Mouse (Mus musculus) urinary bladder, adult 2 months (tissue): ENCODE measurements around the gene Rps11. TPM values are rescaled to one million over a fixed set of nuclear protein-coding genes. Genes with fewer than 3 reads are reported as not detected.
"Not testable (repeated sequence)": the region's sequence is repeated elsewhere in the genome, so short reads cannot be mapped to it uniquely, and the experiment has no call there.

Experiments
- DNase-seq: peaks from one replicate; pipeline ENCODE4 v3.0.0; 2022; ENCODE audit warnings: low spot score
- polyA plus RNA-seq: library from polyadenylated mRNA; depleted of rRNA; stranded (reverse); fragments of >200 nt; gene quantifications from 2 replicates; pipeline ENCODE4 v1.2.3, GENCODE M21; 2012

Rps11 gene
- polyA plus RNA-seq, 1 experiment = 903 TPM

DNA sequence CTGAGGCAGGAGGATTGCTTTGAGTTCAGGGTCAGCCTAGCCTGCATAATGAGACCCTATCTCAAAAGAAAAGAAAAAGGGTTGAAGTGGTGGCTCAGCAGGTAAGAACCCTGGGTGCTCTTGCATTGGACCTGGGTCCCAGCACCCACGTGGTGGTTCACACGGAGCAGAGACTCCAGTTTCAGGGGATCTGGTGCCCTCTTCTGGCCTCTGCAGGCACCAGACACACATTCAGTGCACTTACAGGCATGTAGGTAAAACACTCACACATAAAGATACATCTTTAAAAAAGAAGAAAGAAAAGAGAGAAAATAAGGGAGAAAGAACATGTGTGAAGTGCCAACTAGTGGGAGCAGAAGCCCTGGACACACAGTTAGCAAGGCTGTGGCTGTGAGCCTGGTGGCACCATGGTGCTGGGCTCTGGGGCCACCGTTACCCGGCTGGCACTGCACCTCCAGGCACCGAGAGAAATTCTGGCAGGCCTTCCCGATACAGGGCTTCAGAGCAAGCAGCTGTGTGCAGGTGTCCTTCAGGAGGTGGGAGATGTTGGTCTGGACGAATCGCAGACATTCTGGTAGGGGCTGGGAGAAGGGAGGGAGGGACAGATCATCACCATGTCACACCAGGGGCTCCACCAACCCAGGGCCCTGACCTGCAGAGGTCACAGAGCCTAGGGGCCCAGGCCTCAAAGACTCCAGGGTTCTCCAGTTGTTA is 9.4 kb upstream of the Rps11 start:
- DNase-seq = no peak

DNA sequence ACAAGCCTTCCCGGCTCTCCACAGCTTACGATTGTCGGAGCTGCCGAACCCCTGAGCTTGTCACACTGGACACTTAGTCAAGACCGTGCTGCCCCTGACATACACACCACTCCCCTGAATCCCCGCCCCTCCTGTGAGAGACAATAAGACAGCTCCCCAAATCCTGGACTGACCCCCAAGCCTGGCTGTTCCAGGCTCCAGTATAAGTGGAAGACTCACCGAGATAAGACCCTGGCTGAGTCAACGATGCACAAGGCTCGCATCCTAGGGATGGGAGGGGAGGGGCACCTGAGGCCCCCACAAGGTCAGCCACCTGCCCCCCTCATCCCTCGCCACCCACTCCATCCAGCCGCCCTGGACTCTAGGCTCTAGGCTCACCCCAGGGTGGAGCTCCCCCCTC is 7.6 kb upstream of the Rps11 start:
- DNase-seq = no peak

DNA sequence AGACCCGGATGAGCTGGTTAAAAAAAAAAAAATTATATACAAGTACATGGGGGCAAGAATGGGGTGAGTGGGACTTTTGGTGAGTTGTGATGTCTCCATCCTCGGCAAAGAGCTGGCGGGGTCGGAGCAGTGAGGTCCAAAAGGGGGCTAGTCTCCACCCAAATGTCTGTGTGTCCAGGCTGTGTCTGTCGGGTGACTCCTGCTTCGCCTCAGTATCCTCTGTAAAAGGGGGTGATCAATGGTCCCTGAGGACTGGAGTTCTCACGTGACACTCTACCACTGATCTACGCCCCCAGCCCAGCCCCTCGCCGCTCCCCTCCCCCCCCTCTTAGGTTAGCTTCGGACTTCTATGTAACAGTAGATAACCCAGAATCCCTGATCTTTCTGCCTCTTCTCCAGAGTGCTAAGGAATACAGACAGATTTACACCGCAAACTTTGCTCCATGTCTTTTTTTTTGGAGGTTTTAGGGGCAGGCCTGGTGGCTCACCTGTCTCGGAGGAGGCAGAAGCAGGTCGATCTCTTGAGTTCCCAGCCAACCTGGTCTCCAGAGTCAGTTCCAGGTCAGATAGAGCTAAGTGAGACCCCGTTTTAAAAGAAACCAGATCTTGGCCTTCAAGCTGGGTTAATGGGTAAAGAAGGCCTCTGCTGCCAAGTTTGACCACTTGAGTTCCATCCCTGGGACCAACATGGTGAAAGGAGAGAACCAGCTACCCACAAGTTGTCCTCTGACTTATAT is 5.7 kb upstream of the Rps11 start:
- DNase-seq = no peak

DNA sequence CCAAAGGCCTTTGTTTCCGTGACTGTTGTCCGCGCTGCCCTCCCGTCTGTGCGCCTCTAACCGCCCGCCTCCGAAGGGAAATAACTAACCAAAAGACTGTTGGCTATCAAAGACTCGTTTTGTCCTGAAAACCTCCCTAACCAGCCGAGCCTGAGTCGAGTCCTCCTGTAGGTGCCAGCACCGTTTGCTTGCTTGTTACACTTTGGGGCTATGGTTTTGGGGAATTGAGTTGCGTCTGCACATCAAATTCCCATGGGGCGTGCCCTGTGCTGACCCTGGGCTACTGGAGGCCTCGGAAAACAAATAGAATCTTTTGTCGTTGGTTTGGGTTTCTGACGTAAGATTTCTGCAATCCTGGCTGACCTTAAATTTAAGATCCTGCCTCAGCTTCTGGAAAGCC is 5.1 kb upstream of the Rps11 start:
- no peak for DNase-seq

DNA sequence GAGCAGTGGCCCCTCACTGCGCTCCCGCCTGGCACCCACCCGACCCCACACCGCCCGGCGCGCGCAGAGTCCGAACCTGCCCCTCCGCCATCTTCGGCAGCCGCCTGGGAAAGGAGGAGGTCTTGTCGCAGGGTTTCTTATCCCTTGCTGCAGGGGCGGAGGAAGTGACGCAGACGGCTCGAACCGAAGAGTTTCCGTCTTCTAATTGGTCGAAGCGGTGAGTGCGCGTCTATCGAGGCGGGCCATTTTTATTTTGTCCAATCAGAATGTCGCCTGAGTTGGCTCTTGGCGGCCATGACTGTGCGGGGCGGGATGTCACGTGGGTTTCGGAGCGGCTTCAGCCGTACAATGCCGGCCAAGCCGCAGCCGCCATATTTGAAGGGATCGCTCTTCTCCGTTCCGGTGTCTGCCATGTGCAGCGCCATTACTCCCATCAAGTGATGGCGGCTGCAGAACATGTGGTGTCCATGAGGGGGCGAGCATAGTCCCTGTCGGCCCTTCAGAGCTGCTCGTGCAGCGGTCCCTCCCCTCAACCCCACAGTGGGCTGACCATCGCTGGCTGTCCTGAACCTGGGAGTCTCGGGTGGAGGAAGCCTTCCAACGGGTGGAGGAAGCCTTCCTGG is 4.5 kb upstream of the Rps11 start, which contains the start of gene Rpl13a:
TSS of gene Rpl13a (minus strand) at position 138 of the 623 bp plus-strand sequence.
- DNase-seq = peak; percentile 94

DNA sequence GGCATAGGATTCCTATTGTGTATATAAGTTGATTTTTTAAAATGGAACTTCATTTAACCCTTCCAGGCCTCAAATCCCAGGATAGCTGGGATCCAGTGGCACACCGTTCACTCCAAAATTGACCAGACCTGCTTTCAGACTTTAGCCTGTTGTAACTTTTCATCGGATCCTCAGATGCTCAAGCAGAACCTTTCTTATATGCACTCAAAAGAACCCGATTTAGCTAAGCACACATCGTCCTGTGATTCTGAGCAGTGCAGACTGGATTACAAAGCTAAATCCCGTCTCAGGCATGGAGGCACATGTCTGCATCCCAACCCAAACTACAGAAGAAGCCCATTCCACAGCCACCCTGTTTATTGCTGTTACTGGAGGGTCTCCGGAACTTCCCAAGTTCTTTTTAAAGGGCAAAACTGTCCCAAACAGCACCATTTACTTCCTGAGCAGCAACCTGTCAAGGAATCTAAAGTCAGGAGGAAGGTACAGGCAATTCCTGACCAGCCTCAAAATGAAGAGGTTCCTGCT is 3.5 kb upstream of the Rps11 start:
- DNase-seq = no peak

DNA sequence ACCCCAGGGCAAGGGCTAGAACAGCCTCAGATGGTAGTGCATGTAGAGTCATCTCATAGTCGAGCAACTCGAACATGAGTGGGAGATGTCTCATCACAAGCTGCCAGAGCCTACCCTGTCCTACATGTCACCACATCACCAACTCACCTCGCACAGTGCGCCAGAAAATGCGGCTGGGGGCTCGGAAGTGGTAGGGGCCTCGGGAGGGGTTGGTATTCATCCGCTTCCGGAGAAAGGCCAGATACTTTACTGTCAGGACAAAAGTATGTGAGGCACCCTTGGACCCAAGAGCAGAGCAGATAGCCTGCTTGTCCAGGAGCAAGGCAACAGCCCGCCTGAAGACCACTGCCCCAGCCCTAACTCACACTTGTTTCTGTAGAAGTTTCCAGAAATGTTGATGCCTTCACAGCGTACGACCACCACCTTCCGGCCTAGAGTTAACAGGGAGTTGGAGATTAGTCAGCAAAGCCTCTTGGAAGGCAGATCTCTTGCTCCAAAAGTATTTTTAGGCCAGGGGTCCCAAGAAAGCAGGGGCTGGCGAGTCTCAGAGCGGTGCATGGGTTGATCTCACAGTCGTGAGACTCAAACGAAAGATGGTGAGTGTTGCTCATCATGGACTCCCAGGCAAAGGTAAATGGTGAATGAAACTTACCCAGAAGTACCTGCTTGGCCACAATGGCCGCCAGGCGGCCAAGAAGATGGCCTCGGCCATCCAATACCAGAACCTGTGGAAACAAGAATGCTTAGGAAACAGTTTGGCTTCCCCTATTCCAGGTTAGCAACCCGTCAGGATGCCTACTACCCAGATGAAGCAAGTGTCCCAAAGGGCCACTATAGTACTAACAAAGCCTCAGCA is 2.8 kb upstream of the Rps11 start:
- DNase-seq = no peak

DNA sequence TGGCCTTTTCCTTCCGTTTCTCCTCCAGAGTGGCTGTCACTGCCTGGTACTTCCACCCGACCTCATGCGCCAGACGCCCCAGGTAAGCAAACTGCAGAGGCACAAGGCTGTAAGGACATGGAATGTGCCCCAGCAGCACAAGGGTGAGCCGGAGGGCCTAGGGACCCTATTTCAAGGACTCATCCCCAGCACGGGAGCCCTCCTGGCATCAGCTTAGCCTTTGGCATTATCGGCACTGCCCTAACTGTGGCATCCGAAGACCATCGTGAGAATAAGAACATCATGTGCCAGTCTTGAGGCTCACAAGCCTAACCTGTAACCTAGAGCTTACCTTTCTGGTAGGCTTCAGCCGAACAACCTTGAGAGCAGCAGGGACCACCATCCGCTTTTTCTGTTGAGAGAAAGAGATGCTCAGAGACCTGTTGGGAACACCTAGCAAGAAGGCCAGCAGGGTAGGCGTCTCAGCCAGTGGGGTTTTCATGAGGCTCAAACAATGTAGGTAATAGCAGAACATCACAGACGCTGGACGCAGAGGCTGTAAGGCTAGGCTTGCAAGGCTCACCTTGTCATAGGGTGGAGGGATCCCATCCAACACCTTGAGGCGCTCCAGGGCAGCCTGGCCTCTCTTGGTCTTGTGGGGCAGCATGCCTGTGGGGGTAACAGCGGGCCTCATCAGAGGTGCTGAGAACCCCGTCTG is 2.1 kb upstream of the Rps11 start:
- no peak for DNase-seq

DNA sequence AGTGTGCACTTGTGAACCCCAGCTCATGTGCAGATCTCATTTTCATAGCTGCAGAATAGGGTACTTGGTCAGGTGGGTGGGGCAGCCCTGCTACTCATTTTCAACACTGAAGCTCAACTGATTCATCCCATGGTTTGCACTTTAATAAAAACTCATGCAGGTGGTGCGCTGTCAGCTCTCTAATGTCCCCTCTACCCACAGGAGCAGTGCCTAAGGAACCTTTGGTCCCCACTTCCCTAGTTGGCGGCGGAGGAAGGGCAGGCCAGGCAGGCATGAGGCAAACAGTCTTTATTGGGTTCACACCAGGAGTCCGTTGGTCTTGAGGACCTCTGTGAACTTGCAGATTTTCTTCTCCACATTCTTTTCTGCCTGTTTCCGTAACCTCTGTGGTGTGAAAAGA is 1.4 kb upstream of the Rps11 start:
- DNase-seq = not testable (repeated sequence)

DNA sequence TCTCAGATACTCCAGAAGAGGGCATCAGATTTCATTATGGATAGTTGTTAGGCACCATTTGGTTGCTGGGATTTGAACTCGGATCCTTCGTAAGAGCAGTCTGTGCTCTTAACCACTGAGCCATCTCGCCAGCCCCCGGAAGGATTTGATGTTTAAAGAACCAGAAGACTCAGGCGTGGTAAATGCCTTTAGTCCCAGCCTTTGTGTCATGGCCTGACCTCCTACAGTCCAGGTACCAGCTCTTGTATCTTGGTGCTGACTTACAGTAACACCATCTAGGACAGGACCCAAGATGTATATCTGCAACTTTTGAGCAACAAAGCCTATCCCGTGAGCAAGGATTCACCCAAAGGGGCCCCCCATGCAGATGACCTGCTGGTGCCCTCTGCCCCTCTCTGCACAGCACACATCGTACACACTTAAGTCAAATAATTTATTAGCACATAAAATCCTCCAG is 933 bp upstream of the Rps11 start:
- no peak for DNase-seq

DNA sequence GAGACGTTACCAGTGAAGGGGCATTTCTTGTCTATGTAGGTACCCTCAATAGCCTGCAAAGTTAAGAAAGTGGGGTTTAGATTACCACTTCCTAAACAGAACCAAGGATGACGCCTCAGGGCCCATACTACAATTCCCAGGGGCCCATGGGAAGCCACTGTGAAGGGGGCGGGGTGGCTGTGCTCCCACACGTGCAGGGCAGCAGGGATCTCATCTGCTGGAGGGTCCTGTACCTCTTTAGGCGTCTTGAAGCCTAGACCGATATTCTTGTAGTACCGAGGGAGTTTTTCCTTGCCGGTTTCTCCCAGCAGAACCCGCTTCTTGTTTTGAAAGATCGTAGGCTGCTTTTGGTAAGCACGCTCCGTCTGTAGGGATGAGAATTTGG is 1.1 kb downstream of the Rps11 start:
- no peak for DNase-seq

DNA sequence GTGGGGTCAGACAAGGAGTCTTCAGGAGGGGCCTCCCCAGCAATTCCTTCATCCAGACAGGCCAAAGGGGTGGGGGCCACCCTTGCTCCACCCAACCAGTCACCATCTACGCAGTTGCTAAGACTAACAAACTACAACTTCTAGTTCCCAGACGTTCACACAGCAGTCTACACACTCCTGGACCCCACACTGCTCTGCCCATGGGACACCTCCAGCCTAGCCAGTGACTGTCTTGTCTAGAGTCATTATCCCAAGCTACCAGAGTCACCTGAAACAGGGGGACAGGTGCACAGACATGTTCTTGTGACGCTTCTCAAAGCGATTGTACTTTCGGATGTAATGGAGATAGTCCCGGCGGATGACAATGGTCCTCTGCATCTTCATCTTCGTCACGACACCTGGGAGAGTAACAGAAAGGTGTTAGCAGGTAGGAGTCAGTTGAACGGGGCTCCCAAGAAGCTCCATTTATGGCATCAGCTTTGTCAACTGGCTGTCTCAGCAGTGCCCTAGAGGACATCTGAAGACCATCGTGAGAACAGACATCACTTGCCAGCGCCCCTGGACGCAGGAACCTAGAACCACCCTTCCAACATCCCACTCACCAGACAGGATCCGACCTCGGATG is 1.6 kb downstream of the Rps11 start:
- no peak for DNase-seq

DNA sequence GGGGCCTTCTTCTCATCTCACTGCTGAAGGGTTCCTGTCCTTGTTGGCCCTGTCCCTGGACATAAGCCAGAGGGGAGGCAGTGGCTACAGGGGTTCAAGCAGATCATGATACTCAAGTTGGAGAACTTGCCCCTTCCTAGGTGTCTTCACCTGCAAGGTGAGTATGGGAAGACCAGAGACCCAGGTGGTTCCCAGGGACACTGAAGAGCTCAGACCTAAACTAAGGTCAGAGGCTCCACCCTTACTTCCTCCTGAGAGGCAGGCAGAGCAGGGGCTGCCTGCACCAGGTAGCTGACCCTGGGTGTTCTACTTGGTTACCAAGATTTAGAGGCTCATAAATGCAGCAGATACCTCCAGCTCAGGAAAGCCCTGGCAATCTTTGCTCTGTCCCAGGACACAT is 2.3 kb downstream of the Rps11 start:
- no peak for DNase-seq

DNA sequence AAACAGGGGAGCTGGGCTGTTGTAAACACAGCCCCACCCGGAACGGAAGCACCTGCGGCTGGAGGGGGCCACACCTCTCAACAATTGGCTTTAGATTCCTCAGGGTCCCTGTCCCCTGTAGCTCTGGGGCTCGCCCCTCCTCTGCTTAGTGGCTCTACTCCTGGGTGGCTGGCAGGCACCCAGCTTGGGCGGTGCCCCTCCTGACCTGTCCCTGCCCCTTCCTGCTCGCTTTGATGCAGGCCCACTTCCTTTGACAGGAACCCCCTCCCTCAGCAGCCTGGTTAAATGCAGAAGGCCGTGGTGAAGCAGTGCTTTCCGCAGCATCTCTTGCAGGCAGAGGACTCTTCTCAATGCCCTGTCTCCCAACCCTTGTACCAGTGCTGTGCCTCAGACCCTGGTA is 2.8 kb downstream of the Rps11 start:
- no peak for DNase-seq

DNA sequence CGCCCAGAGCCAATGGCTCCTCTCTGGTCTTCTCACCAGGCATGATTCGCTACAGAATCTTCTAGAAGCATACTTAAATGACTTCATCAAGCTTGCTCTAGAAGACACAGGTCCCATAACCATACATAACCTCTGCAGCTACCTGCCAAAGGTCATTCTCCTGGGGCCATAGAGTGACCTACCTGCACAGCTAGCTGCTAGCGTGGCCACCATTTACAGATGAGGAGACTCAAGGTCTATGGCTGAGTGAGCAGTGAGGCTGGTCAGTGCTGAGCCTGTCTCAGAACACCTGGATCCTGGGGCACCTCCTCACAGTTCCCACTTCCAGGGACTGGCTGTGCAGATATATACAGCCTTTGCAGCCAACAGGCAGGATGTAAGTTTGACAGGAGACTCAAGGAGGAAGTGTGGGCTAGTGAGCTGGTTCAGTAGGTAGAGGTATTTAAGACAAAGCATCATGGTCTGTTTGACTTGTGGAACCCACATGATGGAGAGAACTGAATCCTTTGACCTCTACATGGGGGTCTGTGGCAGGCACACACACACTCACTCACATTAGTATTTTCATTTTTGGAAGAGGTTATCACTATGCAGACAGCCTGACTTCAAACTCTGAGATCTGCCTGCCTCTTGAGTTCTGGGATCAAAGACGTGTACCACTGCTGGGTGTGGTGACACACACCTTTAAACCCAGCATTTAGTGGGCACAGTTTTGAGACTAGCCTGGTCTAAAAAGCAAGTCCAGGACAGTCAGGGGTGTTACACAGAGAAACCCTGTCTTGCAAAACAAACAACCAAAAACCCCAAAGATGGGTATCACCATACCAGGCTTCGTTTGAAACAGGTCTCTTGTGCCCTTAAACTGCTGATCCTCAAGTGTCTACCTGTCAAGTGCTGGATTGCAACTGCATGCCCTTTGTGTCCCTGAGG is 4.2 kb downstream of the Rps11 start:
- DNase-seq = no peak

DNA sequence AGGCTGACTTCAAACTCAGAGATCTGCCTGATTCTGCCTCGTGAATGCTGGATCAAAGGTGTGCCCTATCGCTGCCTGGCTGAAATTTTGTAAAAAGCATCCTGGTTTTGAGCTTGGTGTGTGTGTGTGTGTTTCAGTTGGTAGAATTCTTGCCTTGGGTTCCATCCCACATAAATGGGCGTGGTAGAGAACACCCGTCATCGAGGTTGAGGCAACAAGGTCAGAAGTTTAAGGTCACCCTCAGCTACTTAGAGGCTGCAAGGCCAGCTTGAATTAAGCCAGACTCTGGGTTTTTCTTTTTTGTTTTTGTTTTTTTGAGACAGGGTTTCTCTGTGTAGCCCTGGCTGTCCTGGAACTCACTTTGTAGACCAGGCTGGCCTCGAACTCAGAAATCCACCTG is 5.9 kb downstream of the Rps11 start:
- no peak for DNase-seq

DNA sequence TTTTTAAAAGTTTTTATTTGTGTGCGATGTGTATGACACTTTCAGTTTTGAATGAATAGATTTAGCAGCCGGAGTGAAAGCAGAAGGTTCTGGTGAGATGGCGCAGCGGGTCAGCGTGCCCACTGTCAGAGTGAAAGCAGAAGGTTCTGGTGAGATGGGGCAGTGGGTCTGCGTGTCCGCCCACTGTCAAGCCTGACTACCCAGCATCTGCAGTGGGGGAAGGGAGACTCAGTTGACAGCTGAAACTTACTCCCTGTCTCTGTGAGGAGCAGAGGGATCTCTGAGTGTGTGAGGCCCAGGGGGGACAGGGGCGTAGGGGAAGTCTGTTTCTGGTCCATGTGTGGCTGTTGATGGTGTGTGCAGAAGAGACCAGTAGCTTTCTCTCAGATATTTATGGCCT is 6.7 kb downstream of the Rps11 start:
- no peak for DNase-seq

DNA sequence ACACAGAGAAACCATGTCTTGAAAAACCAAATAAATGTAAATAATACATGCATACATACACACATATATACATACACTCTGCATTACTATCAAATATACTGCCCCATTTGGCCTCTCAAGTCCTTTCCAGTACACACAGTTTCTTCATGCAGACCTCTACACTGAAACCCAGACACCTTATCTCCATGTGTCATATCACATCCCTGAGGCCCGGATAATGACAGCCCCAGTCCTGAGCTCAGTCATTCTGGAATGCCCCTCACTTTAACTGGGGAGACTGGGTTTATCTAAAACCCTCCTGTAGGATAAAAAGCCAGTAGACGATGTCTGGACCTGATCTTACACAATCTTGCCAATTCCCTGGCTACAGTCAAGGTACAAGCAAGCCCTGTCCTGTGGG is 10.8 kb downstream of the Rps11 start:
- DNase-seq = no peak

DNA sequence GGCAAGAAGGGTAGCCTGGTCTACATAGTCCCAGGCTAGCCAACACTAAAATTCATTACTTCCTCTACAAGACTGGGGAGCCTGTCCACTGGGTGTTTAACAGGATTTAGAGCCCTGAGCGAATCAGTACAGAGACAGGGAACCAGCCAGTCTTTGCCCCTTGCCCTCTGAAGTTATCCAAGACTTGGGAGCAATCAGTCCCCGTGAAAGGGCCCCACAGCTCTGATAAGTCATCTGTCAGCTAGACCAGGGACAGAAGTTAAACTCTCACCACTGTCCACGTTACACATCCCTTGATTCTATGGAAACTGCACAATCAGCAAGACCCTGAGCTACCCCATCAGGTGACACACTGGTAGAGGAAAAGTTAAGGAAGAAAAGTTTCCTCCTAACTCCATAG is 11.7 kb downstream of the Rps11 start:
- DNase-seq = no peak

DNA sequence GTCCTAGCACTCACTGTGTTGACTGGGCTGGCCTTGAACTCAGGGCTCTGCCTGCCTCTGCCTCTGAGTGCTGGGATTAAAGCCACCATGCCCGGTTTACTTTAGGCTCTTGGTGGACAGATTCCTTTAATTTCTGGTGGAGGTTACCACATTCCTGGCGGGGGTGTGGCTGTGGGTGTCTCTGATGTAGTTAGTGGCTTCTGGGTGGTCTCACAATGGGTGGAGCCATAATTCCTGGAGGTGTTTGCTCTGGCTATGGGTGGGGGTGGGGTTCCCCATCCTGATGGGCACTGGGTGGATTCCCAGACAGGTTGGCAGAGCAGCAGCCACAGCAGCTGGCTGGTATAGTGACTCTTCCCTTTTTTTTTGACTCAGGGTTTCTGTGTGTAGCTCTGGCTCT is 12.3 kb downstream of the Rps11 start:
- DNase-seq = no peak
